Mouse (Mus musculus): ENCODE measurements at regions not wholly inside any gene's neighbourhood (a gene's known extent, or its start where the extent isn't known, plus 50 kb on each side); places are given as distances from the start of the nearest gene placed in this dataset.

DNA sequence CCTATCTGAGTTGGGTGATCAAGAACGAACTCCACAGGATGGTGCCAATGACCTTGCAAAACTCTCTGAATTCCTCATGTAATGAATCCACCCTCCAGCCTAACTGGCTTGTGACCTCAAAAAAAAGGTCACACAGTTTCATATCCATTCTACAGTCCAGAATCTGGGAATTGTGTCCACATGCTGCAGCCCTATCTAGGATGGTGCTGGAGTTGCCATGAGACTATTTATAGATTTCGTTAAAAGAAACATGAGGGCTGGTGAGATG lies 89.8 kb downstream of the Fam161a start:
- TF ChIP-seq POLR2A (IDR thresholded peaks at IDR 0.05; ENCODE audit: borderline replicate concordance, insufficient read depth, low read length) (no peak), CTCF (IDR thresholded peaks at IDR 0.05; ENCODE audit: borderline replicate concordance, insufficient read depth, low read depth, low read length) (no peak)

All from cerebellum, adult 2 months (tissue).